Mouse (Mus musculus) small intestine, adult 2 months (tissue): ENCODE measurements at regions not wholly inside any gene's neighbourhood (a gene's known extent, or its start where the extent isn't known, plus 50 kb on each side); places are given as distances from the start of the nearest gene placed in this dataset.

Experiments used
- CTCF ChIP-seq: fragments of 200-500 bp; IDR thresholded peaks from 2 replicates; pipeline ENCODE4 v1.5.1; 2012; ENCODE audit warnings: low read depth, mild to moderate bottlenecking, control low read depth, inconsistent platforms, low read length, moderate library complexity, mixed read lengths; ENCODE audit not compliant: insufficient replicate concordance, insufficient read length; ENCODE audit errors: extremely low read depth
- POLR2A ChIP-seq: fragments of 200-500 bp; IDR thresholded peaks from 2 replicates; pipeline ENCODE4 v1.6.1; 2012; ENCODE audit warnings: low read depth, mild to moderate bottlenecking, control low read depth, inconsistent platforms, low read length, moderate library complexity

- TF ChIP-seq CTCF (no peak), POLR2A (no peak)
These were observed 182.1 kb upstream of the Chrm3 start for GRCm38 (mm10) chr13:10542723-10543122.
